Mouse (Mus musculus) thymus, adult 2 months (tissue): ENCODE results near the gene Glis2. TPM values are rescaled to one million over a fixed set of nuclear protein-coding genes. Genes with fewer than 3 reads are reported as not detected.

Experiments
- DNase-seq: peaks from one replicate; pipeline ENCODE4 v3.0.0; 2021
- H3K27ac ChIP-seq: fragments of 200-500 bp; 2 replicates; pipeline ENCODE4 v1.5.1; 2012; ENCODE audit warnings: low read length, control low read depth; ENCODE audit not compliant: control insufficient read depth, insufficient read depth
- H3K27me3 ChIP-seq: fragments of 200-500 bp; 2 replicates; pipeline ENCODE4 v1.6.1; 2012; ENCODE audit warnings: mild to moderate bottlenecking, low read length, moderate library complexity, mixed read lengths; ENCODE audit not compliant: control insufficient read depth, insufficient read depth
- H3K36me3 ChIP-seq: fragments of 200-500 bp; 2 replicates; pipeline ENCODE4 v1.6.1; 2012; ENCODE audit warnings: mild to moderate bottlenecking, low read length, moderate library complexity; ENCODE audit not compliant: control insufficient read depth, insufficient read depth
- H3K4me1 ChIP-seq: fragments of 200-500 bp; replicated peaks from 2 replicates; pipeline ENCODE4 v1.6.1; 2012; ENCODE audit warnings: low read length; ENCODE audit not compliant: control insufficient read depth, insufficient read depth
- H3K4me3 ChIP-seq: fragments of 200-500 bp; 2 replicates; pipeline ENCODE4 v1.5.1; 2012; ENCODE audit warnings: mild to moderate bottlenecking, low read length, control low read depth, moderate library complexity; ENCODE audit not compliant: control insufficient read depth, insufficient read depth
- CTCF ChIP-seq: fragments of 200-500 bp; IDR thresholded peaks from 2 replicates; pipeline ENCODE4 v1.5.1; 2012; ENCODE audit warnings: mild to moderate bottlenecking, control low read depth, low read length, moderate library complexity, borderline replicate concordance; ENCODE audit not compliant: control insufficient read depth, poor library complexity, insufficient read depth; ENCODE audit errors: extremely low read depth
- POLR2A ChIP-seq: fragments of 200-500 bp; IDR thresholded peaks from 2 replicates; pipeline ENCODE4 v1.6.1; 2012; ENCODE audit warnings: mild to moderate bottlenecking, low read length, control low read depth, moderate library complexity; ENCODE audit not compliant: control insufficient read depth, poor library complexity, insufficient read depth; ENCODE audit errors: extremely low read depth
- WGBS: fragments of 180-500 bp; shearing (Covaris S2); methylation state at CpG from one replicate; pipeline ENCODE4 v1.1.7; 2018; 5-methylcytosine and 5-hydroxymethylcytosine counted together
- polyA plus RNA-seq: library from polyadenylated mRNA; depleted of rRNA; stranded (reverse); fragments of >200 nt; gene quantifications from 2 replicates; pipeline ENCODE4 v1.2.3, GENCODE M21; 2012

Glis2 gene
- polyA plus RNA-seq, 1 experiment: 14.3 TPM

DNA sequence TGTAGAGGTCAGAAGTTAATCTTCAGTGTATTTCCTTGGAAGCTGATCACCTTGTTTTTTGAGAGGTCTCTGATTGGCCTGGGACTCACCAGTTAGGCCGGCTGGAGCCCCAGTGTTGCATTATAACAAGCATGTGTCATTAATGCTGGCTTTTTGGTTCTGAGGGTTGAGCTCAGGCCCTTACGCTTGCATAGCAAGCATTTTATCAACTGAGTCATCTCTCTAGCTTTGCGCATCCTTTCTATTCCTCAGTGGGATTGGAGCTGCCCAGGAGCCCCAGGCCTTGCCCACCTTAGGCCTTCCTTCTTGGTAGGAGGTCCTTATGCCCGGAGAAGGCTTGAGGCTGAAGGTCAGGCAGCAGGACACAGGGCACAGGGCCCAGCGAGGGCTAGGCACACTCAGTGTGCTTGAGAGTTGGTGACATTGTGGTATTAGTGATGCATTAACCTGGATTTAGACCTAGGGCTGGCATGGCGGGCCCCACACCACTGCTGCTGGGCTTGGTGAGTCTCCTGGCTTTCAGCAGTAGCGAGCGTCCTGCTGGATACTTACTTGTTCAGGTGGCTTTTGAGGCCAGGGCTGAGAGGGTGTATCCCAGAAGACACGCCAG lies 6.3 kb downstream of the Glis2 start:
- DNase-seq: no peak

DNA sequence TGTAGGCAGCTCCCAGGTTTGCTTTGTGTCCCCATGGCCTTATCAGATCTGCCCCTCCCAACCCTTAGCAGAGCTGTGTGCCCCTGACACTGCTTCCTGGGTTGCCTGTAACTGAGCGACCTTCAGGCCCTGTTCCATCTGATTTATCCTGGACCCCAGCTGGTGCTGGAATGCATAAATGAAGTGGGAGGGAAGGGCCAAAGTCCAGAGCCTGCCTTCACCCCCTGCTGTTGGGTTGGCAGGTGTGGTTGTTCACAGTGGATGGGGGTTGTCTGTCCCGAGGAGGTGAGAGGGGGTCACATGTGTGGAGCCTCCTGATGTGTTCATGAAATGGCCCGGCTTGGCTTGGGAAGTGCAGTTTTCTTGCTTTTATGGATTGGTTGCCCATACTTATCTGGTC lies 7.7 kb downstream of the Glis2 start:
- TF ChIP-seq POLR2A (no peak), CTCF (no peak)
- Histone ChIP-seq H3K27ac (no peak overlapping the region), H3K36me3 (no peaks in the 10 kb centered on the region), H3K4me3 (no peak overlapping the region), H3K27me3 (no peaks in the 10 kb centered on the region), H3K4me1 (no peaks in the 10 kb centered on the region)
- no peak for DNase-seq
- 82% methylated on average over 3 of the region's 3 CpGs for WGBS

More for the DNA sequence above, 6.3 kb downstream of the Glis2 start:
- TF ChIP-seq POLR2A (no peak), CTCF (no peak)
- Histone ChIP-seq H3K27ac (no peak overlapping the region), H3K27me3 (no peaks in the 10 kb centered on the region), H3K4me3 (no peak overlapping the region), H3K4me1 (no peaks in the 10 kb centered on the region), H3K36me3 (no peaks in the 10 kb centered on the region)
- 95% methylated on average over 9 of the region's 9 CpGs for WGBS

DNA sequence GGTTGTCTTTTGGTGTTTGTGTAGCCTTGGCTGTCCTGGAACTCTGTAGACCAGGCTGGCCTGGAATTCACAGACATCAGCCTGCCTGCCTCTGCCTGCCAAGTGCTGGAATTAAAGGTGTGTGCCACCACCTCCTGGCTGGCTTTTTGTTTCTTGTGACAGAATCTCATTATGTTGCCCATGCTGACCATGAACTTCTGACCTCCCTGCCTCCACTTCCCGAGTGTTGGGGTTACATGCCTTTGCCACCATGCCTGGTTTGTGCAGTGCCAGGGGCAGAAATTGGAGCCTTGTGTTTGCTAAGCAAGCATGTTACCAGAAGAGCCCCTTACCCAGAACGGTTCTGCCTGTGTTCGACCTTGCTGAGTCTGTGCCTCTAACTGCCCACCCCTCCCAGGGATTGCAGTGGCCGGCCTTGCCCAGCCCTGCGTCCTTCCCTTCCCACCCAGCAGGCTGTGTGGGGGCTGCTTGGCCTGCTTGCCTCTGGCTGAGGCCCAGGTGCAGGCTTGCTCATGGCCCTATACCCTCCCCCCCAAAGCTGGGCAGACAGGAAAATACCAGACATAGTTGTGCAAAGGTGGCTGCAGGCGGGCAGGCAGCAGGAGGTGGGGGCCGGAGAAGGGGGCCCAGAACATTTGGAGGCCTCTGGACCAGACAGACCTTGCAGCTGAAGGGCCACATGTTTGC lies 8.4 kb downstream of the Glis2 start:
- Histone ChIP-seq H3K27ac (no peak overlapping the region), H3K27me3 (no peaks in the 10 kb centered on the region), H3K4me3 (no peak overlapping the region), H3K4me1 (no peaks in the 10 kb centered on the region), H3K36me3 (no peaks in the 10 kb centered on the region)
- 91% methylated on average over 7 of the region's 7 CpGs for WGBS
- DNase-seq: no peak
- TF ChIP-seq CTCF (no peak), POLR2A (no peak)

DNA sequence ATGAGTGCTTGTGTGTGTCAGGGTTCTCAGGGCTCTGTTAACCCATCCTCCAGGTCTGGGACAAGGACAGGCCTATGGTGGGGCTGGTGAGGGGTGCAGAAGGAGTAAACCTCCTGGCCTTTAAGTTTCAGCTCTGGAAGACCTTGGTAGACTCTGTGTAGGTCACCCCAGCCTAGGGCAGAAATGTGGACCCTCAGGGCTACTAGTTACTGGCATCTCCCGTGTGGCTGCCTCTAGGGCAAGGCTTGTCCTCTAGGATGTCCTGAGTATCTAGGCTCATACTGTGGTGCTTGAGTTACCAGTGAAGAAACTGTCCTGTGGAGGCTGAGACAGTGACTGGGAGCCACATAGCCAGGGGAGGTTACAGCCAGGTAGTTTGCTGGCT lies 8.9 kb downstream of the Glis2 start:
- H3K4me1 ChIP-seq: no peaks in the 10 kb centered on the region
- no peaks in the 10 kb centered on the region for H3K36me3 ChIP-seq
- no peaks in the 10 kb centered on the region for H3K27me3 ChIP-seq
- no peak for DNase-seq
- H3K4me3 ChIP-seq: no peak overlapping the region
- H3K27ac ChIP-seq: no peak overlapping the region
- 96% methylated on average over 1 of the region's 1 CpGs for WGBS
- TF ChIP-seq CTCF (no peak), POLR2A (no peak)

DNA sequence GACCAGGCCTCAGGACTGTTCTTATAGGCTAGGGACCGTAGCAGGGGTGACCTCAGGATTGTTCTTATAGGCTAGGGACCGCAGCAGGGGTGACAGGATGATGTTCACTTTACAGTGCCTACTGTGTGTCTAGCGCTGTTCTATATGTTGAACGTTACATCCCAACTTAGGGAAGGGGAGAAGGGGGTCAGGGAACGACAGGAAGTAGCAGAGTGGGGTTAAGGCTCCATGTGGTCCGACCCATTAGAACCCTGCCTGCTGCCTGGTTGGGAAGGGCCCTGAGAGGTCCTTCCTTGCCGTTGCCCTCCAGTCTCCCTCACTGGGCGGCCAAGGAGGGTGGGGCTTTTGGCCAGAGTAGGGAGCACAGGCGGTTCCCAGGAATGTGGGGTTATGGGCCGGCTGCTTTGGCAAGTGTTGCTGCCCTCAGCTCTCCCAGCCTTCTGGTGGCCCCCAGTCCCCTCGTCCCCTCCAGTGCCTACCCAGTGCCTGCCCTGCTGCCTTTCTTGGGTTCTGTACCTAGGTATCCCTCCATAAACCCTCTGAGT lies 9.9 kb downstream of the Glis2 start:
- H3K27ac ChIP-seq: no peak overlapping the region
- no peaks in the 10 kb centered on the region for H3K4me1 ChIP-seq
- no peaks in the 10 kb centered on the region for H3K27me3 ChIP-seq
- H3K36me3 ChIP-seq: no peaks in the 10 kb centered on the region
- DNase-seq: no peak
- H3K4me3 ChIP-seq: no peak overlapping the region
- TF ChIP-seq POLR2A: no peak
- no peak for TF ChIP-seq CTCF
- 93% methylated on average over 11 of the region's 11 CpGs for WGBS

DNA sequence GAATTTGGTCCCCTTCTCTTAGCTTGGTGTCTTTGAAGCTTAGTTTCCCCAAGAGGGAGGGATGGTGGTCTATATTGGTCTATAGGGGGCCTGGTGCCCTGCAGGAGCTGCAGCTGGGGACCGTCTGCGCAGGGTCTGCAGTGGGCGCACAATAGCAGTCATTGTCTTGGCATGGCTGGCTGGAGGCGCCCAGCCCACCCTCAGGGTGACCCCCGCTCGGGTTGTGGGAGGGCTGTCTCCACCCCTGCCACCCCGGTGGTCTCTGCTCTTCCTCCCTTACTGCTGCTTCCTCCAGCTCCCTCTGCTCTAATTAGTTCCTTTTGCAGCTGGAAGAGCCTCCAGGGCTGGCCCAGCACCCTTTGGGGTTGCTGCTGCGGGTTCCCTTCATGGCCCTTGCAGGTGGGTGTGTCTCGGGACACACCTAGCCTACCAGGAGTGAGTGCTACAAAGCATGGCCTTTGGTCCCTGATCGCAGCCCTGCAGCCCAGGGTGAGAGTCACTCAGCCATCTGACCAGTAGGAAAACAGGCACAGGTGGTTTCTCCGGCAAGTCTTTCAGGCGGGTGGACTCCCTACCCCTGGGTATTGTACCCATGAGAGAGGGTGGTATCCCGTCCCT lies 11.1 kb downstream of the Glis2 start:
- WGBS: 86% methylated on average over 13 of the region's 13 CpGs
- no peaks in the 10 kb centered on the region for H3K4me1 ChIP-seq
- no peak for DNase-seq
- H3K36me3 ChIP-seq: no peaks in the 10 kb centered on the region
- H3K27ac ChIP-seq: no peak overlapping the region
- H3K4me3 ChIP-seq: no peak overlapping the region
- H3K27me3 ChIP-seq: no peaks in the 10 kb centered on the region
- TF ChIP-seq CTCF: no peak
- no peak for TF ChIP-seq POLR2A

DNA sequence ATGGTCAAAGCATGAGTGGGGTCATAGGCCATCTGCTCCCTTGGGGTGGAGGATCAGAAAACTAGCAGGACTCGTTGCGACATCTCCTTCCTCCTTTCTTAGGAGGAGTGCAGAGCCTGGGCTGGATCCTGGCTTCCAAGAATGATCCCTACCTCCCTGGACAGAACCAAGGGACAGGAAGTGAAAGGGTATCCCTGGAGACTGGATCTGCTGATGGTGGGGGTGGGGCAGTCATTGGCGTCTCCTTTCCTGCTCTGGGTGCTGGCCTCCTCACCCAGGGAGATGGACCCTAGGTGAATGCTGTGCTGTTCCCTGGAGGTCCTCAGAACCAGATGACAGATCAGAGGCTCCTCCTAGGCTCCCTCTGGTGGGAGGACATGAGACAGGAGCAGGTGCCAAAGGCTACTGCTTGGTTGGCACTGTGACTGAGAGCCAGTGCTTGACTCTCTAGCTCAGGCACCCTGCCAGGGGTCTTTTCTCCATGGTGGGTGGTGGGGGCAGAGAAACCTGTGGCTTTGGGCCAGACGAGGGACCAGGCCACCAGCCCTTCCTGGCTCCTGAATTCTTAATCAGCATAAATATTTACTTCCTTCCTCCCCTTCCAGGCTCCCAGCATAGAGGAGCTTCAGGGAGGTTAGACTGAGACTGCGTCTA lies 12.0 kb downstream of the Glis2 start:
- H3K4me1 ChIP-seq: no peaks in the 10 kb centered on the region
- H3K4me3 ChIP-seq: no peak overlapping the region
- no peak overlapping the region for H3K27ac ChIP-seq
- H3K36me3 ChIP-seq: no peaks in the 10 kb centered on the region
- no peak for DNase-seq
- 66% methylated on average over 5 of the region's 5 CpGs for WGBS
- H3K27me3 ChIP-seq: no peaks in the 10 kb centered on the region
- TF ChIP-seq CTCF (no peak), POLR2A (no peak)
